Mouse (Mus musculus) forebrain, embryonic 11.5 days (tissue): ENCODE measurements around the gene Fam71e2. TPM values are rescaled to one million over a fixed set of nuclear protein-coding genes. Genes with fewer than 3 reads are reported as not detected.

Source experiments
- ATAC-seq: fragments of 200-750 bp; cut with Nextera tagmentation; replicated peaks from 2 replicates; pipeline ENCODE4 v1.8.0; 2017; ENCODE audit warnings: moderate TSS enrichment; ENCODE audit not compliant: low FRiP score
- DNase-seq: peaks from one replicate; pipeline ENCODE4 v3.0.0-alpha.2; 2017; ENCODE audit warnings: low spot score
- H3K27ac ChIP-seq: fragments of 300-500 bp; sonication (generic); 2 replicates; pipeline ENCODE4 v1.5.1; 2014; ENCODE audit warnings: low read depth, low read length
- H3K27me3 ChIP-seq: fragments of 300-500 bp; sonication (generic); 2 replicates; pipeline ENCODE4 v1.6.1; 2014; ENCODE audit warnings: mild to moderate bottlenecking, low read length, mixed read lengths; ENCODE audit not compliant: control insufficient read depth, insufficient read depth
- H3K36me3 ChIP-seq: fragments of 300-500 bp; sonication (generic); 2 replicates; pipeline ENCODE4 v1.6.1; 2014; ENCODE audit warnings: mild to moderate bottlenecking, low read length, moderate library complexity, mixed read lengths; ENCODE audit not compliant: control insufficient read depth, insufficient read depth
- H3K4me1 ChIP-seq: fragments of 300-500 bp; sonication (generic); replicated peaks from 2 replicates; pipeline ENCODE4 v1.6.1; 2014; ENCODE audit warnings: low read length, mixed read lengths; ENCODE audit not compliant: control insufficient read depth, insufficient read depth
- H3K4me2 ChIP-seq: fragments of 300-500 bp; sonication (generic); 2 replicates; pipeline ENCODE4 v1.6.1; 2014; ENCODE audit warnings: low read depth, mild to moderate bottlenecking, low read length, moderate library complexity, mixed read lengths; ENCODE audit not compliant: severe bottlenecking
- H3K4me3 ChIP-seq: fragments of 300-500 bp; sonication (generic); 2 replicates; pipeline ENCODE4 v1.5.1; 2014; ENCODE audit warnings: low read depth, low read length
- H3K9ac ChIP-seq: fragments of 300-500 bp; sonication (generic); 2 replicates; pipeline ENCODE4 v1.6.1; 2014; ENCODE audit warnings: low read length
- H3K9me3 ChIP-seq: fragments of 300-500 bp; sonication (generic); 2 replicates; pipeline ENCODE4 v1.6.1; 2016; ENCODE audit warnings: low read length, mixed read lengths; ENCODE audit not compliant: control insufficient read depth
- WGBS: fragments of 180-500 bp; shearing (Covaris S2); extraction: QIAGEN DNeasy Blood & Tissue Kit; methylation state at CpG from one replicate; pipeline ENCODE4 v1.1.7; 2014; 5-methylcytosine and 5-hydroxymethylcytosine counted together
- polyA plus RNA-seq: library from polyadenylated mRNA; unstranded; fragments of >200 nt; fragmentation: Nextera tagmentation; extraction: Ambion mirVana; gene quantifications from 2 replicates; pipeline ENCODE4 v1.2.1, GENCODE M21; 2014

The Fam71e2 gene
- polyA plus RNA-seq, 1 experiment from 2014 or later = not detected

DNA sequence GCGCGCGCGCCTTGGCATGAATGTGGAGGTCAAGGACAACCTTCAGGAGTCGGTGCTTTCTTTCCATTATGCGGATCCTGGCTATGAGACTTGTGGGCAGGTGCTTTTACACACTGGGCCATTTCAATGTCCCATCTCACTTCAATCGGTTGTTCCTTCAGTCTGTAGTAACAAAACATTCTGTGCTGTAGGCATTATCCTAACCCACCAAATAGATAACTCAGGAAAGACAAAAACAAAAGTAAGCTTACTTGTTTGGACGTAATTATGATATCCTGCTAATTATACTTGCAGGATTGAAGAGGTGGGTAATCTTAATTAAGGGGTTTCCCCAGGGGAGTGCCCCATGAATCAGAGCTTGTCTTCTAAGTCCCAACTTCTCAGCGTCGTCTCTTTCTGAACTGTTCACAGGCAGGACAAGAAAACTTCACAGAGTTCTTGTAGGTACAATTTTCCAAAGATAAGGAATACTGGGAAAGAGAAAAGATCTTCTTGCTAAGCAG, 32.0 kb downstream of the Fam71e2 start:
- peak overlapping the region; percentile 27 for H3K4me3 ChIP-seq
- H3K4me2 ChIP-seq = peak overlapping the region; percentile 56
- H3K27ac ChIP-seq = peak overlapping the region; percentile 85
- ATAC-seq (no peak), DNase-seq (no peak)
- no peaks in the 10 kb centered on the region for H3K9me3 ChIP-seq
- peak overlapping the region; percentile 12; the same call in 1 of the 2 replicates for H3K9ac ChIP-seq
- peaks cover 11% of the 10 kb centered on the region for H3K4me1 ChIP-seq
- 43% methylated on average over 10 of the region's 10 CpGs for WGBS
- H3K27me3 ChIP-seq = no peaks in the 10 kb centered on the region
- no peaks in the 10 kb centered on the region for H3K36me3 ChIP-seq

DNA sequence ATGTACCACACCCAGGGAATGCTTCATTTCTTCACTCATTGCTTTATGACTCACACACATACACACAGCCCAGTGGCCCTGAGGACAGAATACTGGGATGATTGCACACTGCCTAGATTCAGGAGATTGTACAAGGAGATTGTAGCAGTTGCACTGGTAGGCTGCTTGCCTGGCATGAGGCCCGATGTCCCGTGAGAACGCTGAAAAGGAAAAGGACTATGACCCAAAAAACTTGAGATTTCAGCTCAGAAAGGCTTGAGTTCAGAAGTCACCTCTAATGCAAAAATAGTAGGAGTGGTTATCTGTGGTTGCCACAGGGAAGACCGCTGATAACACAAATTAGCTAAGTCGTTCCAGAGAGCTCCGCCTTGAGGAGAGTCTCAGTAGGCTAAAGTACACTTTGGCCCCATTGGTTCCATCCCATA, 38.1 kb downstream of the Fam71e2 start:
- no peak overlapping the region for H3K9ac ChIP-seq
- ATAC-seq = no peak
- WGBS = 70% methylated on average over 6 of the region's 6 CpGs
- H3K36me3 ChIP-seq = no peaks in the 10 kb centered on the region
- no peak overlapping the region for H3K27ac ChIP-seq
- no peaks in the 10 kb centered on the region for H3K4me1 ChIP-seq
- no peak overlapping the region for H3K4me2 ChIP-seq
- no peak overlapping the region for H3K4me3 ChIP-seq
- no peaks in the 10 kb centered on the region for H3K27me3 ChIP-seq
- DNase-seq = no peak
- H3K9me3 ChIP-seq = no peaks in the 10 kb centered on the region

DNA sequence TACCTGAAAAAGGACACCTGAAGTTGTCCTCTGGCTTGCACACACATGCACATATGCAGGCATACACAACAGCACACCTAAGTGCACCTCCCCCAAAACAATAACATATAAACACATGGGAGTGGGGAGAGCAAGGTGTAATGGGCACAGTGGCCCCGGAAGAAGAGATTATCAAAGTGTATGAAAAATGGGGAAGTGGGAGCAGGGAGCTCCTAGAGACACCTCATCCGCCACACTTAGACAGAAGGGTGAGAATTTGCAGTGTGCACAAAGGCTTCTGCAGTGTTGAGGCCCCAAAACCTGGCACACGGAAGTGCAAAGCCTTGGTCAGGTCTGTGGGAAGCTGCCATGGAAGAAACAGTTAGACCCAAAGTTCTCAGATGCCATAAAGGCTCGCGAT, 40.0 kb downstream of the Fam71e2 start:
- no peak for DNase-seq
- no peaks in the 10 kb centered on the region for H3K27me3 ChIP-seq
- no peak overlapping the region for H3K27ac ChIP-seq
- WGBS = 84% methylated on average over 5 of the region's 5 CpGs
- H3K9ac ChIP-seq = no peak overlapping the region
- no peaks in the 10 kb centered on the region for H3K36me3 ChIP-seq
- H3K4me1 ChIP-seq = no peaks in the 10 kb centered on the region
- no peak overlapping the region for H3K4me2 ChIP-seq
- no peak overlapping the region for H3K4me3 ChIP-seq
- ATAC-seq = no peak
- no peaks in the 10 kb centered on the region for H3K9me3 ChIP-seq

DNA sequence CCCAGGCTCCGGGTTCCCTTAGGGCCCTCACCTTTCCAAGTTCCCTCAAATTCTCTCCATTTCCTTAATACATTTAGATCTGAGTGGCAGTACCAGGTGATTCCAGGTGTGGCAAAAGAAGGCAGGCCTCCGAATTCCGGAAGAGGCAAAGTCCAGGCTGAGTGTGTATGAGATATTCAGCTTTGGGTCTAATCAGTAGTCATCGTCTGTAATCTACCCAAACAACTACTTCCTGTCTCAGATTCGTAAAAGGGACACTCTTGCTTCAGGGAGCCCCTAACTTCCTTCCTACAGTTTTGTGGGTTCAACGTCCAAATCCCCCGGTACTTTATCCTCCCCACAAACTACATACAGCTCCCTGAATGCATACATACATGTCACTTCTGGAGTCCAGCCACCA, 45.9 kb downstream of the Fam71e2 start, which contains the start of gene Tmem150b:
Gene Tmem150b (minus strand): TSS at position 81 of the 400 bp plus-strand sequence.
- no peak for DNase-seq
- Histone ChIP-seq H3K9ac (peak within 1 kb of the TSS; percentile 33; the same call in 1 of the 2 replicates), H3K27me3 (no peaks in the 10 kb centered on the region), H3K4me1 (no peaks in the 10 kb centered on the region), H3K36me3 (no peaks in the 10 kb centered on the region), H3K27ac (no peak within 1 kb of the TSS), H3K4me3 (no peak within 1 kb of the TSS), H3K4me2 (no peak within 1 kb of the TSS), H3K9me3 (no peaks in the 10 kb centered on the region)
- no peak for ATAC-seq
- 85% methylated on average over 7 of the region's 7 CpGs for WGBS

DNA sequence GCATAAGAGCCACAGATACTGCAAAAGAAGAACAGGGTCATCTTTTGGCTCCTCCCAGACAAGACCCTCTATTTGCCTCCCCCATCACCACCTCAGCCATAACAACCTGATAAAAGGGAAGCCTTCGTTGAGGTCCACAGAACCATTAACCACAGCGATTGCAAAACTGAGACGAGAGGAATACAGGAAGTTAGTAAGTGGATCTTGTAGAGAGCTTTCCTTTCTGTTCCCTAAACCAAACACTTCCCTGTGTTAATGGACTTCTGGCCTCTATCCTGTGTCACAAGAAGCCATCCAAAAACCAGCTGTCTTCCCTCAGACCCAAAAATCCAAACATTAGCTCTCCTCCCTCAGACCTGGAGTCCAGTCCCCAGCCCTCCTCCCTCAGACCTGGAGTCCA, 46.7 kb downstream of the Fam71e2 start:
- Histone ChIP-seq H3K27me3 (no peaks in the 10 kb centered on the region), H3K36me3 (no peaks in the 10 kb centered on the region), H3K4me2 (no peak overlapping the region), H3K9ac (no peak overlapping the region), H3K4me3 (no peak overlapping the region), H3K9me3 (no peaks in the 10 kb centered on the region), H3K4me1 (no peaks in the 10 kb centered on the region), H3K27ac (no peak overlapping the region)
- 83% methylated on average over 3 of the region's 3 CpGs for WGBS
- DNase-seq = no peak
- ATAC-seq = no peak

DNA sequence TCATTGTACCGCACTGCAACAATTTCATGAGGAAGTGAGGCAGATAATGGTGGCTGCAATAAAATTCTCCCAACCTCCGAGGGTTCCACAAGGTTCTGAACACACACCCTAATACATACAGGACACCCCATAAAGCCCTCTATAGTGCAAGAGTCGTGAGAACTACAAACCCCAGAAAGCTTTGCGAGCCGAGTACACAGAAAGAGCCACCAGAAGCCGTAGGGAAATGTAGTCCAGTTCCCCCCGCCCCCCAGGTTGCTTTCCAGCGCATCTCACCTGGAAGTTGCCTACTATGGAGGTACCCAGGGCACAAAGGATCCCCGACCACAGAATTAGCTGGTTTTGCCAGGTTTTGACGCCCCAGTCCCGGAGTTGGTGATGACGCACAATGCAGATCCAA, 47.6 kb downstream of the Fam71e2 start:
- H3K4me2 ChIP-seq = peak overlapping the region; percentile 39
- peak overlapping the region; percentile 18; the same call in 1 of the 2 replicates for H3K4me3 ChIP-seq
- H3K9me3 ChIP-seq = no peaks in the 10 kb centered on the region
- no peaks in the 10 kb centered on the region for H3K27me3 ChIP-seq
- no peak overlapping the region for H3K27ac ChIP-seq
- ATAC-seq (no peak), DNase-seq (no peak)
- H3K9ac ChIP-seq = peak overlapping the region; percentile 33; the same call in 1 of the 2 replicates
- no peaks in the 10 kb centered on the region for H3K36me3 ChIP-seq
- no peaks in the 10 kb centered on the region for H3K4me1 ChIP-seq
- 41% methylated on average over 12 of the region's 12 CpGs for WGBS

DNA sequence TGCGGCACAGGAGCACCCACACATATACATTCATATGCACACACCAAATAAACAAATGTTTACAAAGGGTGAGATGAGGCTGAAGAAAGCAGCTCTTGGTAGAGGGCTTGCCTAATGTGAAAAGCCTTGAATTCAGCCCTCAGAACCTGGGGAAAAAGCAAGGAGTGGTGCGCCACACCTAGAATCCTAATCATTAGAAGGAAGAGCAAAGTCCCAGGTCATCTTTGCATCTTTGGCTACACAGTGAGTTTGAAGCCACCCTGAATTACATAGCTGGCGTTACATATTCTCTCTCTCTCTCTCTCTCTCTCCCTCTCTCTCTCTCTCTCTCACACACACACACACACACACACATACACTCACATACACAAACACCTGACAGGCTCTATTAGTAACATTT, 51.8 kb downstream of the Fam71e2 start:
- DNase-seq (no peak), ATAC-seq (no peak)
- no peaks in the 10 kb centered on the region for H3K4me1 ChIP-seq
- no peaks in the 10 kb centered on the region for H3K27me3 ChIP-seq
- no peak overlapping the region for H3K9ac ChIP-seq
- 97% methylated on average over 3 of the region's 3 CpGs for WGBS
- H3K36me3 ChIP-seq = no peaks in the 10 kb centered on the region; the same call in 1 of the 2 replicates
- no peaks in the 10 kb centered on the region for H3K9me3 ChIP-seq
- H3K4me2 ChIP-seq = no peak overlapping the region
- H3K27ac ChIP-seq = no peak overlapping the region
- no peak overlapping the region for H3K4me3 ChIP-seq

DNA sequence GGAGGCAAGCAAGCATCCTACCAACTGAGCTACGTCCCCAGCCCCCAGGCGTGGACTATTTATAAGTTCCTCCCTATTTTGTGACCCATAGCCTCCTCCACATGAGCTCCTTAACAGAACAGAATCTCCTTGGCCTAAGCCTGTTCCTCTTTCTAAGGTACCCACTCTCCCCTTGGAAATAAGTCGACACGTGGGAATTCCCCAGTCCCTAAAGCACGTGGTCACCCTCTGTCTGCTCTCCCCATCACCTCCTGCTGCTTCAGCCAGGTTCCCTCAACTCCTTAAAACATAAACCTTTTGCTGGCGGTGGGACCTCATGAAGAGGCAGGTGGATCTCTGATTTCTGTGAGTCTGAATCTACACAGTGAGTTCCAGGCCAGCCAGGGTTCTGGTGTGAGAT, 54.1 kb downstream of the Fam71e2 start:
- DNase-seq (no peak), ATAC-seq (no peak)
- Histone ChIP-seq H3K4me2 (no peak overlapping the region), H3K27me3 (no peaks in the 10 kb centered on the region), H3K9me3 (no peaks in the 10 kb centered on the region), H3K4me3 (no peak overlapping the region), H3K36me3 (peaks cover 8% of the 10 kb centered on the region; the same call in 1 of the 2 replicates), H3K27ac (no peak overlapping the region), H3K4me1 (no peaks in the 10 kb centered on the region), H3K9ac (no peak overlapping the region)
- 74% methylated on average over 6 of the region's 6 CpGs for WGBS

DNA sequence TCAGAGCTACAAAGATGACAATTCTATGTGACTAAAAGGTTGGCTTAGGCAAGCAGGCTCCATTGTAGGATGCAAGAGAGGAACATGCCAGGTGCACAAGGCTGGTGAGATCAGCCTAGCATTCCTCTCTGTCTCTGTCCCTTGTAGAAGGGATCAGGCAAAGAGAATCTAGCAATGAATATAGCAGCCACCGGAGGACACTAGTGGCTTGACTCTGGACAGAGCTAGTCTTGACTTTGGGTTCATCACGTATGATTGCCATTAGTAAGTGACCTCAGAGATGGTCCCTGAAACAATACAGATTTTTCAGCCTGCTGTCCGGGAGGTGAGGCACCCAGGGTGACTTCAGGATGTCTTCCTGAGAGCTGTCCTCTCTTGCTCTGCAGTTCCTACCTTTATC, 58.5 kb downstream of the Fam71e2 start:
- H3K9ac ChIP-seq = no peak overlapping the region
- ATAC-seq (no peak), DNase-seq (no peak)
- no peaks in the 10 kb centered on the region for H3K9me3 ChIP-seq
- H3K27ac ChIP-seq = no peak overlapping the region
- no peaks in the 10 kb centered on the region for H3K4me1 ChIP-seq
- no peak overlapping the region for H3K4me2 ChIP-seq
- no peak overlapping the region for H3K4me3 ChIP-seq
- H3K36me3 ChIP-seq = peaks cover 14% of the 10 kb centered on the region; the same call in 1 of the 2 replicates
- H3K27me3 ChIP-seq = no peaks in the 10 kb centered on the region
- 86% methylated on average over 3 of the region's 3 CpGs for WGBS
